Mouse (Mus musculus): ENCODE data around the gene Nxpe4.

GRCm38 (mm10) chr9:48413591-48413990 lies 251.8 kb downstream of the Nxpe4 start:
- TF ChIP-seq CTCF (IDR thresholded peaks at IDR 0.05; ENCODE audit: low read depth), result no peak
- no peak for TF ChIP-seq EP300 (IDR thresholded peaks at IDR 0.05; ENCODE audit: low read depth)
